Mouse (Mus musculus) thymus, adult 2 months (tissue): ENCODE data around the gene Ccdc169.

Source experiments
- CTCF ChIP-seq: fragments of 200-500 bp; IDR thresholded peaks from 2 replicates; pipeline ENCODE4 v1.5.1; 2012; ENCODE audit warnings: mild to moderate bottlenecking, control low read depth, low read length, moderate library complexity, borderline replicate concordance; ENCODE audit not compliant: control insufficient read depth, poor library complexity, insufficient read depth; ENCODE audit errors: extremely low read depth
- POLR2A ChIP-seq: fragments of 200-500 bp; IDR thresholded peaks from 2 replicates; pipeline ENCODE4 v1.6.1; 2012; ENCODE audit warnings: mild to moderate bottlenecking, low read length, control low read depth, moderate library complexity; ENCODE audit not compliant: control insufficient read depth, poor library complexity, insufficient read depth; ENCODE audit errors: extremely low read depth

- no peak for TF ChIP-seq CTCF
- no peak for TF ChIP-seq POLR2A
Observed at GRCm38 (mm10) chr3:55088359-55088758, 48.8 kb upstream of the Ccdc169 start.
